Mouse (Mus musculus): ENCODE results near the gene Spib. TPM values are rescaled to one million over a fixed set of nuclear protein-coding genes. Genes with fewer than 3 reads are reported as not detected.

The Spib gene
- polyA plus RNA-seq, 1 experiment = 0.27 TPM

GRCm38 (mm10) chr7:44482836-44483435 is 48.9 kb downstream of the Spib start:
- no peak overlapping the region for H3K4me3 ChIP-seq (ENCODE audit: insufficient read depth, low read length)
- H3K4me1 ChIP-seq (ENCODE audit: control insufficient read depth, insufficient read depth, low read length) = no peaks in the 10 kb centered on the region
- TF ChIP-seq POLR2A (IDR thresholded peaks at IDR 0.05; ENCODE audit: extremely low read depth, insufficient read depth, low read length) (no peak), CTCF (IDR thresholded peaks at IDR 0.05; ENCODE audit: extremely low read depth, insufficient read depth, low read length) (no peak)
- peak overlapping the region; percentile 29; the same call in 1 of the 2 replicates for H3K27ac ChIP-seq (ENCODE audit: insufficient read depth, low read length)

Other genes with a start within 250 kb of the Spib start
- 5.4 and 5.6 TPM in 2 replicates for gene Clec11a, start 225.2 kb downstream of the Spib start, polyA plus RNA-seq (2012; rRNA removed)
- gene Shank1, start 221.8 kb downstream of the Spib start, polyA plus RNA-seq (2012; rRNA removed) = 106 and 113 TPM in 2 replicates
- 70.2 and 74.0 TPM in 2 replicates for gene Syt3, start 148.0 kb downstream of the Spib start, polyA plus RNA-seq (2012; rRNA removed)
- 3.7 and 4.3 TPM in 2 replicates for gene 1700008O03Rik, start 146.3 kb downstream of the Spib start, polyA plus RNA-seq (2012; rRNA removed)
- gene Lrrc4b, start 103.1 kb downstream of the Spib start, polyA plus RNA-seq (2012; rRNA removed) = 190 and 192 TPM in 2 replicates
- gene Aspdh, start 66.7 kb downstream of the Spib start, polyA plus RNA-seq (2012; rRNA removed) = 8.2 and 8.7 TPM in 2 replicates
- 232 and 256 TPM in 2 replicates for gene Josd2, start 64.1 kb downstream of the Spib start, polyA plus RNA-seq (2012; rRNA removed)
- 297 and 308 TPM in 2 replicates for gene Emc10, start 35.5 kb downstream of the Spib start, polyA plus RNA-seq (2012; rRNA removed)
- 27.0 and 29.4 TPM in 2 replicates for gene Fam71e1, start 35.5 kb downstream of the Spib start, polyA plus RNA-seq (2012; rRNA removed)
- gene Mybpc2, start 7.4 kb downstream of the Spib start, polyA plus RNA-seq (2012; rRNA removed) = 0.04 and 0.06 TPM in 2 replicates
- 11.1 and 11.6 TPM in 2 replicates for gene Pold1, start 16.8 kb upstream of the Spib start, polyA plus RNA-seq (2012; rRNA removed)
- 89.5 and 89.6 TPM in 2 replicates for gene Nr1h2, start 21.9 kb upstream of the Spib start, polyA plus RNA-seq (2012; rRNA removed)
- 0.26 and 0.61 TPM in 2 replicates for gene Napsa, start 40.3 kb upstream of the Spib start, polyA plus RNA-seq (2012; rRNA removed)
- gene Kcnc3, start 58.6 kb upstream of the Spib start, polyA plus RNA-seq (2012; rRNA removed) = 54.9 and 62.0 TPM in 2 replicates
- 15.9 and 17.4 TPM in 2 replicates for gene Myh14, start 138.8 kb upstream of the Spib start, polyA plus RNA-seq (2012; rRNA removed)
- gene Izumo2, start 176.7 kb upstream of the Spib start, polyA plus RNA-seq (2012; rRNA removed) = not detected in 2 replicates
- gene Vrk3, start 216.3 kb upstream of the Spib start, polyA plus RNA-seq (2012; rRNA removed) = 32.6 and 35.7 TPM in 2 replicates
- 0.40 TPM in 2 replicates for gene Zfp473, start 219.0 kb upstream of the Spib start, polyA plus RNA-seq (2012; rRNA removed)

All from cortical plate, adult 2 months (tissue).